Mouse (Mus musculus): ENCODE results near the gene Peli2. TPM values are rescaled to one million over a fixed set of nuclear protein-coding genes. Genes with fewer than 3 reads are reported as not detected.

Peli2 gene
- total and polyA plus RNA-seq, 3 experiments, result not detected

DNA sequence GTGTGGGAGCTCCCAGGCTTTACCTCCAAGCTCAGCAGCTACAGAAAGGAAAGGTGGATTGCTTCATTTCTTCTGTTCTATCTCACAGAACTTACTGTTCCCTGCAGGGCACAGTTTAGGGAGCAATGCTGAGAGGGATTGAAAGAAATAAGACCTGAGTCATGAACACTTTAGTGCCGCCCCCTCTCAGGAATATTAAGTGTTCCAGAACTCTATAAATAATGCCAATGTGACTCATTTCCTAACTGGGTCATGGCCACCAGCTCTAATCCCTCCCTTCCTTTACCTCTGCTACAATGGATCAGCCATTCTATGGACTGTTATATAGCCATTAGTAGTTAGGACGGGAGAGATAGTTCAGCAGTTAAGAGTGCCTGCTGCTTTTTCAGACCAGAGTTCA, 168.0 kb downstream of the Peli2 start:
- no peaks in the 10 kb centered on the region for H3K27me3 ChIP-seq (replicated peaks)
- H3K4me3 ChIP-seq (replicated peaks in 1 of 3; ENCODE audit: low read depth in 2 of 3, low read length in 2 of 3, poor library complexity in 1 of 3), result no peak overlapping the region
- no peaks in the 10 kb centered on the region for H3K36me3 ChIP-seq (replicated peaks in 1 of 2; ENCODE audit: control insufficient read depth in 1 of 2, insufficient read depth in 1 of 2, low read length in 1 of 2)
- H3K4me2 ChIP-seq (ENCODE audit: insufficient read depth, low read depth, poor library complexity, severe bottlenecking), result no peak overlapping the region
- DNase-seq (ENCODE audit: extremely low read depth), result no peak
- no peaks in the 10 kb centered on the region for H3K9me3 ChIP-seq (replicated peaks; ENCODE audit: low read length)
- dilution Hi-C loops (cut with MboI; ENCODE audit: extremely low pct_ligation_motif_present, extremely low pct_unique_long_range_greater_than_20kb, low sequenced_read_pairs), result no loop called here
- no peaks in the 10 kb centered on the region for H3K4me1 ChIP-seq (ENCODE audit: control insufficient read depth in 1 of 2, insufficient read depth in 2 of 2)
- TF ChIP-seq JUND (conservative IDR thresholded peaks at IDR 0.05; ENCODE audit: low read depth, low read length), result no peak
- TF ChIP-seq GABPA (IDR thresholded peaks at IDR 0.05; ENCODE audit: insufficient replicate concordance, low read depth, low read length), result no peak
- TF ChIP-seq CTCF (conservative IDR thresholded peaks at IDR 0.05 in 1 of 2, IDR thresholded peaks at IDR 0.05 in 1 of 2; ENCODE audit: low read depth in 2 of 2, low read length in 2 of 2), result no peak
- in situ Hi-C loops (cut with MboI; ENCODE audit: low pct_ligation_motif_present, low pct_unique_long_range_greater_than_20kb, low sequenced_read_pairs), result no loop called here
- H3K79me2 ChIP-seq (replicated peaks; ENCODE audit: control insufficient read depth, extremely low read depth, insufficient read depth, poor library complexity, severe bottlenecking), result no peaks in the 10 kb centered on the region
- no peak overlapping the region for H3K9ac ChIP-seq (ENCODE audit: insufficient read depth, low read depth)
- H3K27ac ChIP-seq (ENCODE audit: insufficient read depth, low read depth), result no peak overlapping the region

DNA sequence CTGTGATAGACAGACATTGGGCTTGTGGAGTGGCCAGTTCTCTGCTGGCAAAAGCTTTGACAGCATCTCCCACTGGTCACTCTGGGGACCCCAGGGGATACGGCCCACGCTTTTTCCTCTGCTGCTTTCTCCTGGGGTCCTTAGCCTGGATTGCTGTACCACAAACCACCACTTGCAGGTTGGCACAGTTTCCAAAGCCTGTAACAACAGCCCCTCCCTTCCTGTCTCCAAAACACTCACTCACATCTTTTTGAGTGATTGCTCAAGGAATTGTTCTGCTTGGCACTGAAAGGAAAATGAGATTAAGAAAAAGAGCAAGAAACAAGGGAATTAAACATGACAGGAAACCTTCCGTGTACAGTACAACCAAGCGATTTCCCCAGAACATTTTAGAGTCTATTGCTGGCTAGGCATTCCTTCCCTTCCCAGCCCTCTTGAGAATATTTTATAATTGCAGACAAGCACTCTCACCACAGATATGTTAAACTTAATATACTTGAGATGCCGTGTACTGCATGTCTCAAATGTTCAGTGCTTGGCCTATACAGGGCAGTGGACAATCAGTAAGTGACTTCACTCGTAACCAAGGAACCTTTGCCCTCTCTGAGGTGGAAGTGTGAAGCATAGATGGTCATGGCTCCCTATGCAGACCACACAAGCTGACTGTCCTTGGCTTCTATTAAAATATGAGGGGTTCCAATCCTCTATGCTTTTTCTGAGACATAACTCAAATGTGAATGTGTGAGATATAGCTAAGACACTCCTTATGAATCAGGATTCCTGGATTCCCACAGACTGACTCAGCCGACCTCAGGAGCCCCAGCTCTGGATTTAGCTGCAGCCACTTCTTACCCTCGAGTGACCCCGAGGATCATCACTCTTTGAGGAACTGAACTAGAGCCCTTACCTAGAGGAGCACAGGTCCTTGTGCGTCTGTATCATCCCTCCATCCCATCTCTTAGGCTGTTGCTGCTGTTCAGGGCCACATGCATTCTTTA, 169.3 kb downstream of the Peli2 start:
- no peak overlapping the region for H3K4me3 ChIP-seq (replicated peaks in 1 of 3; ENCODE audit: low read depth in 2 of 3, low read length in 2 of 3, poor library complexity in 1 of 3)
- no peak overlapping the region for H3K9ac ChIP-seq (ENCODE audit: insufficient read depth, low read depth)
- H3K27me3 ChIP-seq (replicated peaks), result no peaks in the 10 kb centered on the region
- in situ Hi-C loops (cut with MboI; ENCODE audit: low pct_ligation_motif_present, low pct_unique_long_range_greater_than_20kb, low sequenced_read_pairs) (no loop called here), dilution Hi-C loops (cut with MboI; ENCODE audit: extremely low pct_ligation_motif_present, extremely low pct_unique_long_range_greater_than_20kb, low sequenced_read_pairs) (no loop called here)
- no peaks in the 10 kb centered on the region for H3K4me1 ChIP-seq (ENCODE audit: control insufficient read depth in 1 of 2, insufficient read depth in 2 of 2)
- no peak for DNase-seq (ENCODE audit: extremely low read depth)
- TF ChIP-seq MAX (IDR thresholded peaks at IDR 0.05; ENCODE audit: low read length), result no peak
- no peak for TF ChIP-seq NRF1 (IDR thresholded peaks at IDR 0.05; ENCODE audit: low read depth, low read length)
- no peak for TF ChIP-seq USF1 (IDR thresholded peaks at IDR 0.05; ENCODE audit: low read depth, low read length)
- TF ChIP-seq MEF2A (IDR thresholded peaks at IDR 0.05; ENCODE audit: borderline replicate concordance, low read depth, low read length), result no peak
- no peak for TF ChIP-seq POLR2AphosphoS2 (IDR thresholded peaks at IDR 0.05; ENCODE audit: low read depth, low read length)
- no peak for TF ChIP-seq RAD21 (IDR thresholded peaks at IDR 0.05; ENCODE audit: low read depth, low read length)
- TF ChIP-seq SMC3 (IDR thresholded peaks at IDR 0.05; ENCODE audit: low read depth, low read length), result no peak
- no peak for TF ChIP-seq USF2 (conservative IDR thresholded peaks at IDR 0.05; ENCODE audit: low read depth, low read length)
- no peak overlapping the region for H3K4me2 ChIP-seq (ENCODE audit: insufficient read depth, low read depth, poor library complexity, severe bottlenecking)
- no peaks in the 10 kb centered on the region for H3K9me3 ChIP-seq (replicated peaks; ENCODE audit: low read length)
- H3K27ac ChIP-seq (ENCODE audit: insufficient read depth, low read depth), result no peak overlapping the region
- no peaks in the 10 kb centered on the region for H3K79me2 ChIP-seq (replicated peaks; ENCODE audit: control insufficient read depth, extremely low read depth, insufficient read depth, poor library complexity, severe bottlenecking)
- no peaks in the 10 kb centered on the region for H3K36me3 ChIP-seq (replicated peaks in 1 of 2; ENCODE audit: control insufficient read depth in 1 of 2, insufficient read depth in 1 of 2, low read length in 1 of 2)

DNA sequence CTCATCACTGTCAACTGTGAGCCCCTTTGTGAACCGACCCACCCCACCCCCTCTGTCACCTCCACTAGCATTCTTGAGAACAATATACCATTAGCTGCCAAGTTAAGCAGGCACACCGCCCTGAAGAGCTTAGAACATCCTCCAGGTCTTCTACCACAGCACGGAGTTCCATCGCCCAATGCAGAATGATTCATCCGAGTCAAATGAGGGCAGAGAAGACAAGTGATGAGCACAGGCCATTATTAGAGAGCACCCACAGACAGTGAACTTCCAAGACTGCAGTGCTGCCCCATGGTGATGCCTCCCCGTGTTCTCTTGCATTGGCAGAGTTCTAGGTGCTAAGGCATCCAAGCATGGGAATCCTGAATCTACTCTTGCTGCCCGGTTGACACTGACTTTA, 172.9 kb downstream of the Peli2 start:
- DNase-seq (ENCODE audit: extremely low read depth), result no peak
- H3K36me3 ChIP-seq (replicated peaks in 1 of 2; ENCODE audit: control insufficient read depth in 1 of 2, insufficient read depth in 1 of 2, low read length in 1 of 2), result no peaks in the 10 kb centered on the region
- in situ Hi-C loops (cut with MboI; ENCODE audit: low pct_ligation_motif_present, low pct_unique_long_range_greater_than_20kb, low sequenced_read_pairs), result no loop called here
- H3K4me1 ChIP-seq (ENCODE audit: control insufficient read depth in 1 of 2, insufficient read depth in 2 of 2), result peaks cover 0 to 10% of the 10 kb centered on the region in 2 experiments; a peak in 2 of 4 replicates
- H3K27ac ChIP-seq (ENCODE audit: insufficient read depth, low read depth), result no peak overlapping the region
- dilution Hi-C loops (cut with MboI; ENCODE audit: extremely low pct_ligation_motif_present, extremely low pct_unique_long_range_greater_than_20kb, low sequenced_read_pairs), result no loop called here
- TF ChIP-seq PAX5 (IDR thresholded peaks at IDR 0.05; ENCODE audit: low read length) (no peak), KAT2A (IDR thresholded peaks at IDR 0.05; ENCODE audit: insufficient replicate concordance, low read length) (no peak), HCFC1 (IDR thresholded peaks at IDR 0.05; ENCODE audit: low read depth, low read length) (no peak), ZMIZ1 (IDR thresholded peaks at IDR 0.05; ENCODE audit: low read depth, low read length) (no peak), MXI1 (IDR thresholded peaks at IDR 0.05; ENCODE audit: low read depth, low read length) (no peak), CHD1 (IDR thresholded peaks at IDR 0.05; ENCODE audit: low read depth, low read length) (no peak), CTCF (conservative IDR thresholded peaks at IDR 0.05 in 1 of 2, IDR thresholded peaks at IDR 0.05 in 1 of 2; ENCODE audit: low read depth in 2 of 2, low read length in 2 of 2) (no peak), TBP (conservative IDR thresholded peaks at IDR 0.05; ENCODE audit: low read depth, low read length) (no peak), JUND (conservative IDR thresholded peaks at IDR 0.05; ENCODE audit: low read depth, low read length) (no peak), RAD21 (IDR thresholded peaks at IDR 0.05; ENCODE audit: low read depth, low read length) (no peak), USF2 (conservative IDR thresholded peaks at IDR 0.05; ENCODE audit: low read depth, low read length) (no peak), USF1 (IDR thresholded peaks at IDR 0.05; ENCODE audit: low read depth, low read length) (no peak), ZC3H11A (IDR thresholded peaks at IDR 0.05; ENCODE audit: low read depth, low read length) (no peak), NELFE (IDR thresholded peaks at IDR 0.05; ENCODE audit: low read depth, low read length) (no peak), MAX (IDR thresholded peaks at IDR 0.05; ENCODE audit: low read length) (no peak), POLR2A (IDR thresholded peaks at IDR 0.05; ENCODE audit: low read depth, low read length) (no peak), ELF1 (IDR thresholded peaks at IDR 0.05; ENCODE audit: low read depth, low read length) (no peak), NRF1 (IDR thresholded peaks at IDR 0.05; ENCODE audit: low read depth, low read length) (no peak)
- no peaks in the 10 kb centered on the region for H3K27me3 ChIP-seq (replicated peaks)
- no peak overlapping the region for H3K4me2 ChIP-seq (ENCODE audit: insufficient read depth, low read depth, poor library complexity, severe bottlenecking)
- H3K4me3 ChIP-seq (replicated peaks in 1 of 3; ENCODE audit: low read depth in 2 of 3, low read length in 2 of 3, poor library complexity in 1 of 3), result no peak overlapping the region
- no peaks in the 10 kb centered on the region for H3K9me3 ChIP-seq (replicated peaks; ENCODE audit: low read length)
- no peak overlapping the region for H3K9ac ChIP-seq (ENCODE audit: insufficient read depth, low read depth)
- H3K79me2 ChIP-seq (replicated peaks; ENCODE audit: control insufficient read depth, extremely low read depth, insufficient read depth, poor library complexity, severe bottlenecking), result no peaks in the 10 kb centered on the region
